Mouse (Mus musculus) left cerebral cortex, adult 18-20 months (tissue): ENCODE measurements around the gene Wdr77. TPM values are rescaled to one million over a fixed set of nuclear protein-coding genes. Genes with fewer than 3 reads are reported as not detected.

Source experiments
- total RNA-seq, 2 experiments: library from RNA; stranded (reverse); gene quantifications; 2 replicates each; pipeline ENCODE4 v1.2.3; 2021

Gene Wdr77
- total RNA-seq, 2 experiments from 2014 or later = 43.4 to 53.4 TPM

Other genes starting within 250 kb of the Wdr77 start
- 10 to 100 TPM; 61.0 to 63.1 TPM for gene Rap1a, start 158.0 kb upstream of the Wdr77 start, total RNA-seq
- 1 to 10 TPM in 1 of 2 experiments, under 1 TPM in 1; 0.98 to 1.1 TPM for gene Adora3, start 88.5 kb upstream of the Wdr77 start, total RNA-seq
- not detected for gene Tmigd3, start 88.5 kb upstream of the Wdr77 start, total RNA-seq
- gene I830077J02Rik, start 26.7 kb upstream of the Wdr77 start, total RNA-seq = 1 to 10 TPM; 1.6 to 1.8 TPM
- 100 to 1,000 TPM; 247 to 264 TPM for gene Atp5f1, start 730 bp downstream of the Wdr77 start, total RNA-seq
- 1 to 10 TPM; 2.0 to 2.4 TPM for gene Ovgp1, start 14.3 kb downstream of the Wdr77 start, total RNA-seq
- gene Pifo, start 55.3 kb downstream of the Wdr77 start, total RNA-seq = not detected
- not detected for gene Chil5, start 73.4 kb downstream of the Wdr77 start, total RNA-seq
- 1 to 10 TPM in 1 of 2 experiments, under 1 TPM in 1; 0.49 to 1.8 TPM for gene Chia1, start 153.9 kb downstream of the Wdr77 start, total RNA-seq
- not detected for gene Chil3, start 208.2 kb downstream of the Wdr77 start, total RNA-seq